Mouse (Mus musculus): ENCODE measurements at regions not wholly inside any gene's neighbourhood (a gene's known extent, or its start where the extent isn't known, plus 50 kb on each side); places are given as distances from the start of the nearest gene placed in this dataset.

DNA sequence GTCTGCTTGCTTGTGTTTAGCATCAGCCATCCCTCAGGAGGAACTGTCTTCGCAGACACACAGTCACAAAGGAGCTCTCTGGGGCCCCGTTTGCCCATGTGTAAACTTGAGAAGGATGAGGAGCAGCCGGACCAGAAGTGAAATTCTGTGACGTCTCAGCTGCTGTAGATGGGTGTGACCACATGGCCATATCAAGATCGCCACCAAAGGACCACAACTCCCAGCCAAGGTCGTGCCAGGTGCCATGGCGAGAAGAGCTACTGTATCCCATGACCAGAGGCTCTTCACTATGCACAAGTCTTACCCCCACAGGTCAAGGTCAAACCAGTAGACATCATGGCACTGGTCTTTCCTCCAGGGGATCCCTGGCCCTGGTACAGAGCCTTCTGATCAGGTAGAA lies 64.9 kb upstream of the Gpc1 start:
- H3K4me1 ChIP-seq (ENCODE audit: control insufficient read depth, insufficient read depth, low read length) = 0 out of 2 replicates have a peak, but pooled peaks cover 5% of the 10 kb centered on the region
- no peak for ATAC-seq (ENCODE audit: insufficient number of reproducible peaks, insufficient read depth, low FRiP score, low read depth)
- no peak overlapping the region for H3K9ac ChIP-seq (replicated peaks; ENCODE audit: low read depth, low read length)
- no peaks in the 10 kb centered on the region for H3K9me3 ChIP-seq (ENCODE audit: control insufficient read depth, low read depth, low read length)
- no peaks in the 10 kb centered on the region for H3K27me3 ChIP-seq (ENCODE audit: control insufficient read depth, insufficient read depth, low read length)
- no peaks in the 10 kb centered on the region for H3K36me3 ChIP-seq (ENCODE audit: control insufficient read depth, insufficient read depth, low read length)
- no peak overlapping the region for H3K4me3 ChIP-seq (ENCODE audit: low read depth, low read length)
- H3K4me2 ChIP-seq (replicated peaks; ENCODE audit: low read depth, low read length) = no peak overlapping the region
- no peak overlapping the region for H3K27ac ChIP-seq (ENCODE audit: low read length)
- 77% methylated on average over 7 of the region's 7 CpGs for WGBS

DNA sequence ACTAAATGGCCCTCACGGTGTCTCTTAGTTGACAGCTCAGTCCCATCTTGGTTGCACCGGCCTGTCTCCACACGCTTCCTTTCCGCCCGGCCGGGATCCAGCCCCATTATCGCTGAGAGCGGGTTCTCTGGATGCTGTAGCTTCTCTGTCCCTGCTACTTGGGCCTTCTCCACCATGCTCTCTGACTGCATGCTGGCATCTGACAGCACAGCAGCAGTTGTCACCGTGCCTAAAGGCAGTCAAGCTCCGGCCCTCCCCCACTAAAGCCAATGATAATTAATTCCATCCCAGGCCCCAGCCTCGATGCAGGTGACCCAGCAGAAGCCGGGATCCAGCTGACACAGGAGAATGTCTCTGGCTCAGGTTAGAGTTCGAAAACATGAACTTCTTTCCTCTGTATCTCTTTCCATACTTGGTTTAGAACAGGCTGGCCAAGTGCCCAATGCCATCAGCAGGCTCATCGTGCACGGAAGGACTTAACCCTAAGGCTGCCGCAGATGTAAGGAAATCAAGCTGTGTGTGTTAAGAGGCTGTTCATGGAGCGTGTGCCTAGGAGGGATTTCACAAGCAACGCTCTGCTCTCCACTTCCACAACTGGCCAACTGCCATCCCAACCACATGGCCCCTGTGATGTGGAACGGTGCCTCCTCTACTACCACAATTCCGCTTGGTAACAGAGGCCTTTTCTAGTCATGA lies 76.5 kb upstream of the Gpc1 start:
- H3K4me2 ChIP-seq (replicated peaks; ENCODE audit: low read depth, low read length) = no peak overlapping the region
- peaks cover 27% of the 10 kb centered on the region; the same call in 1 of the 2 replicates for H3K4me1 ChIP-seq (ENCODE audit: control insufficient read depth, insufficient read depth, low read length)
- no peak overlapping the region for H3K27ac ChIP-seq (ENCODE audit: low read length)
- H3K9me3 ChIP-seq (ENCODE audit: control insufficient read depth, low read depth, low read length) = no peaks in the 10 kb centered on the region
- H3K36me3 ChIP-seq (ENCODE audit: control insufficient read depth, insufficient read depth, low read length) = no peaks in the 10 kb centered on the region
- no peaks in the 10 kb centered on the region for H3K27me3 ChIP-seq (ENCODE audit: control insufficient read depth, insufficient read depth, low read length)
- H3K9ac ChIP-seq (replicated peaks; ENCODE audit: low read depth, low read length) = no peak overlapping the region
- 67% methylated on average over 20 of the region's 20 CpGs for WGBS
- H3K4me3 ChIP-seq (ENCODE audit: low read depth, low read length) = no peak overlapping the region
- ATAC-seq (ENCODE audit: insufficient number of reproducible peaks, insufficient read depth, low FRiP score, low read depth) = no peak

DNA sequence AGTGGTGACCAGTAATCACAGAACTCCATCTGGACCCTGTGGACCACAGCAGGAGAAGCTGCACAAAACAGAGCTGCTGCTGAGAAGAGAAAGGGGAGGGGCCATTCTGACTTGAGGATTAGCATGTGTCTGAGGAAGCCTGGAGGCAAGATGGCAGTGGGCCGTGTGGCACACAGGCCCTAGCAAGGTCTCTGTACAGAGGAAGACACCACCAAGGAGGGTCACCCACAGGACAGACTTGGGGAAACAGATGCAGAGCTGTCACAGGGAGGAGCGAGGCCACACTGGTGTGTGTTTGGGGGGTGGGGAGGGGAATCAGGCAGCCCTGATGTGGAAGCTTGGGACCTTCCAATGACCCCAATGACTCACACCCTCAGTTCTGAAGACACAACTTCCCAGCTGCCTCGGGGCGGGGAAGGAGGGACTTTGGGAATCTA lies 79.7 kb upstream of the Gpc1 start:
- ATAC-seq (ENCODE audit: insufficient number of reproducible peaks, insufficient read depth, low FRiP score, low read depth) = peak; percentile 70; the same call in 1 of the 2 replicates
- Histone ChIP-seq H3K36me3 (ENCODE audit: control insufficient read depth, insufficient read depth, low read length) (no peaks in the 10 kb centered on the region), H3K4me1 (ENCODE audit: control insufficient read depth, insufficient read depth, low read length) (peaks cover 27% of the 10 kb centered on the region; the same call in 1 of the 2 replicates), H3K9me3 (ENCODE audit: control insufficient read depth, low read depth, low read length) (no peaks in the 10 kb centered on the region), H3K4me2 (replicated peaks; ENCODE audit: low read depth, low read length) (no peak overlapping the region; the same call in 1 of the 2 replicates), H3K4me3 (ENCODE audit: low read depth, low read length) (no peak overlapping the region), H3K9ac (replicated peaks; ENCODE audit: low read depth, low read length) (no peak overlapping the region), H3K27ac (ENCODE audit: low read length) (peak overlapping the region; percentile 56), H3K27me3 (ENCODE audit: control insufficient read depth, insufficient read depth, low read length) (no peaks in the 10 kb centered on the region)
- WGBS = 24% methylated on average over 4 of the region's 4 CpGs

DNA sequence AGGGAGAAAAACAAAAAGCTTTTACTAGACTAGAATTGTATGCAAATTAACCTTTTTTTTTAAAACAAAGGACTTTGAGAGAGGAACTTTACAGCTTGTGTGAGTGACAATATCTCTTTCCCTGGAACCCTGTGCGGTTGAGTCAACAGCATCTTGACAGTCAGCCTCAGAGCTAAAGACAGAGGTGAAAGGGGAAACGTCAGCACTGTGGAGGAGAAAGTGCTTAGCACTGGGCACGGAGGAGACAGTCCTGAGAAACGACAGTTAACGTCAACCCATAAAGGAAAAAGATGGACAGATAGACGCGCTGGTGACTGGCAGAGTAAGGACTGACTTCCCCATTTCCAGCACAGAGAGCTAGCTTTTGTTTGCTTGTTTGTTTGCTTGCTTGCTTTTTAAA lies 82.0 kb upstream of the Gpc1 start:
- H3K9ac ChIP-seq (replicated peaks; ENCODE audit: low read depth, low read length) = no peak overlapping the region
- no peak overlapping the region for H3K27ac ChIP-seq (ENCODE audit: low read length)

DNA sequence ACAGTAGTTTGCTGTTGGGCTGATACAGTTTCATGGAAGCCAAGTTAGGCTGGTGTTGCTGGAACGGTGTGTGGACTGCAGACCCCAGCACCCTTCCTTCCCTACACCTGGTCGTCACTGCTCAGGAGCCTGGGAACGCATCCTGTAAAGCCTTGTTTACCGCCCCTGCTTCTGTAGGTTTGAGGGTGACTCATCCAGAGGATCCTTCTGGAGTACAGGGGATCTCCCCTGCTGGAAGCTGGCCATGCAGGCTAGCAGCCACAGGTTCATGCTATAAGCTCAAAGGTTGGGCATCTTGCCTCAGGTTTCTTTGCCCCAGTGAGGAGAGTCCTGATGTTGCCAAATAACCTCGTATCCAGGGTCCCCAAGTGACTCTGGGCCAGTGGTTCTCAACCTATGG lies 86.2 kb upstream of the Gpc1 start:
- no peaks in the 10 kb centered on the region for H3K36me3 ChIP-seq (ENCODE audit: control insufficient read depth, insufficient read depth, low read length)
- H3K9ac ChIP-seq (replicated peaks; ENCODE audit: low read depth, low read length) = no peak overlapping the region
- no peak overlapping the region for H3K27ac ChIP-seq (ENCODE audit: low read length)
- H3K4me1 ChIP-seq (ENCODE audit: control insufficient read depth, insufficient read depth, low read length) = peaks cover 16% of the 10 kb centered on the region
- H3K27me3 ChIP-seq (ENCODE audit: control insufficient read depth, insufficient read depth, low read length) = no peaks in the 10 kb centered on the region
- H3K4me3 ChIP-seq (ENCODE audit: low read depth, low read length) = no peak overlapping the region
- H3K9me3 ChIP-seq (ENCODE audit: control insufficient read depth, low read depth, low read length) = no peaks in the 10 kb centered on the region
- H3K4me2 ChIP-seq (replicated peaks; ENCODE audit: low read depth, low read length) = no peak overlapping the region
- no peak for ATAC-seq (ENCODE audit: insufficient number of reproducible peaks, insufficient read depth, low FRiP score, low read depth)
- WGBS = 61% methylated on average over 5 of the region's 5 CpGs

More for the DNA sequence above, 82.0 kb upstream of the Gpc1 start:
- Histone ChIP-seq H3K4me3 (ENCODE audit: low read depth, low read length) (no peak overlapping the region), H3K4me1 (ENCODE audit: control insufficient read depth, insufficient read depth, low read length) (peaks cover 32% of the 10 kb centered on the region), H3K36me3 (ENCODE audit: control insufficient read depth, insufficient read depth, low read length) (no peaks in the 10 kb centered on the region), H3K9me3 (ENCODE audit: control insufficient read depth, low read depth, low read length) (no peaks in the 10 kb centered on the region), H3K27me3 (ENCODE audit: control insufficient read depth, insufficient read depth, low read length) (no peaks in the 10 kb centered on the region), H3K4me2 (replicated peaks; ENCODE audit: low read depth, low read length) (no peak overlapping the region)
- no peak for ATAC-seq (ENCODE audit: insufficient number of reproducible peaks, insufficient read depth, low FRiP score, low read depth)
- WGBS = 56% methylated on average over 7 of the region's 7 CpGs

DNA sequence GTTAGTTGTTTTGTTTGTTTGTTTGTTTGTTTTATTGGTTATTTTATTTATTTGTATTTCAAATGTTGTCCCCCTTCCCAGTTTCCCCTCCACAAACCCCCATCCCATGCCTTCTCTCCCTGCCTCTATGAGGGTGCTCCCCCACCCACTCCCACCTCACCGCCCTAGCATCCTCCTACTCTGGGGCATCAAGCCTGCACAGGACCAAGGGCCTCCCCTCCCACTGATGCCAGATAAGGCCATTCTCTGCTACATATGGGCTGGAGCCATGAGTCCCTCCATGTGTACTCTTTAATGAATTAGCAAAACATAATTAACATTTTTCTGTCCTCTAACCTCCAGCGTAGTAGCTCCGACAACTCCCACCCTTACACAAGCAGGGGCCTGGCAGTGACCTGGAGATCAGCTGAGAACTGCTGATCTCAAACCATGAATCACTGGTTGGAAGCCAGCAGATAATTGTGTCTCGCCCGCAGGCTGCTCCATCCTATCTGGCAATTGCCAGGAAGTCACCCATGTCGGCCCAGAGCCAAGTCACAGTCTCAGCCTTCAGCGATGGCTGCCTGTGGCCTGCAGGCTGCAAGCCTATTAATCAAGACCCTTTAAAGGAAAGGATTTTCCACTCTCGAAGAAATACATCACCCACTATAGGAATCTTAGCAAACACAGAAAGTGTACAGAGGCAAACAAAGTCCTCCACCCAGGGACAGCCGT lies 86.8 kb upstream of the Gpc1 start:
- H3K4me3 ChIP-seq (ENCODE audit: low read depth, low read length) = no peak overlapping the region
- peaks cover 16% of the 10 kb centered on the region for H3K4me1 ChIP-seq (ENCODE audit: control insufficient read depth, insufficient read depth, low read length)
- H3K27ac ChIP-seq (ENCODE audit: low read length) = 0 out of 2 replicates have a peak overlapping the region, but pooled peaks have one; percentile 39
- no peaks in the 10 kb centered on the region for H3K36me3 ChIP-seq (ENCODE audit: control insufficient read depth, insufficient read depth, low read length)
- peak; percentile 62; the same call in 1 of the 2 replicates for ATAC-seq (ENCODE audit: insufficient number of reproducible peaks, insufficient read depth, low FRiP score, low read depth)
- no peak overlapping the region for H3K9ac ChIP-seq (replicated peaks; ENCODE audit: low read depth, low read length)
- H3K4me2 ChIP-seq (replicated peaks; ENCODE audit: low read depth, low read length) = no peak overlapping the region
- no peaks in the 10 kb centered on the region for H3K27me3 ChIP-seq (ENCODE audit: control insufficient read depth, insufficient read depth, low read length)
- 29% methylated on average over 9 of the region's 9 CpGs for WGBS
- H3K9me3 ChIP-seq (ENCODE audit: control insufficient read depth, low read depth, low read length) = no peaks in the 10 kb centered on the region

DNA sequence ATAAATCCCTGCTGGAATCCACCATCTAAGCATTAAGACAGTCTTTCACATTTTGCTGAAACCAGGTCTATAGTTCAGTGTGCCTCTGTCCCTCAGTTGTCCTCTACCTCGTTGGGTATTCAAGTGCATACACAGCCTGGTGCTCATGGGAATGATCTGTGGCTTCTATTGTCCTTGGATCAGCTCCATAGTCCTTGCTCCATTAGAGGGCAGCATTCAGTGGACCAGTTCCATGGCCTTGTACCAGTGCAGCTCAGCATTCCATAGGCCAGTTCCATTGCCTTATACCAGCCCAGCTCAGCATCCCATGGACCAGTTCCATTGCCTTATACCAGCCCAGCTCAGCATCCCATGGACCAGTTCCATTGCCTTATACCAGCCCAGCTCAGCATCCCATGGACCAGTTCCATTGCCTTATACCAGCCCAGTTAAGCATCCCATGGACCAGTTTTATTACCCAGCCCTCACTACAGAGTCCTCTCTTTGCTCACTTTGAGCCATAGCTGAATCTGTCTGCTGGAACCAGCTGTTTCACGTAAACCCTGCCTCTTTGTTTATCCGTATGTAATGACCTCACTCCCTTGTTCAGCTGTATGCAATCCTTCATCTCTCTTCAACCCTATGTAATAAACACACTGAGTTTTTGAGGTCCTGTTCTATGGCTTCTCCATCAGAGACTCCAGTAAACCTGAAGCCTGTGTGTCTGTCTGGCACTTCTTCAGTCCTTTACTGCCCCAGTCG lies 88.4 kb upstream of the Gpc1 start:
- no peaks in the 10 kb centered on the region for H3K36me3 ChIP-seq (ENCODE audit: control insufficient read depth, insufficient read depth, low read length)
- no peaks in the 10 kb centered on the region for H3K27me3 ChIP-seq (ENCODE audit: control insufficient read depth, insufficient read depth, low read length)
- WGBS = 41% methylated on average over 4 of the region's 4 CpGs
- no peak overlapping the region for H3K9ac ChIP-seq (replicated peaks; ENCODE audit: low read depth, low read length)
- H3K4me3 ChIP-seq (ENCODE audit: low read depth, low read length) = no peak overlapping the region
- H3K9me3 ChIP-seq (ENCODE audit: control insufficient read depth, low read depth, low read length) = no peaks in the 10 kb centered on the region
- H3K27ac ChIP-seq (ENCODE audit: low read length) = no peak overlapping the region
- ATAC-seq (ENCODE audit: insufficient number of reproducible peaks, insufficient read depth, low FRiP score, low read depth) = peak; percentile 61; the same call in 1 of the 2 replicates
- H3K4me1 ChIP-seq (ENCODE audit: control insufficient read depth, insufficient read depth, low read length) = peaks cover 16% of the 10 kb centered on the region
- no peak overlapping the region for H3K4me2 ChIP-seq (replicated peaks; ENCODE audit: low read depth, low read length)

DNA sequence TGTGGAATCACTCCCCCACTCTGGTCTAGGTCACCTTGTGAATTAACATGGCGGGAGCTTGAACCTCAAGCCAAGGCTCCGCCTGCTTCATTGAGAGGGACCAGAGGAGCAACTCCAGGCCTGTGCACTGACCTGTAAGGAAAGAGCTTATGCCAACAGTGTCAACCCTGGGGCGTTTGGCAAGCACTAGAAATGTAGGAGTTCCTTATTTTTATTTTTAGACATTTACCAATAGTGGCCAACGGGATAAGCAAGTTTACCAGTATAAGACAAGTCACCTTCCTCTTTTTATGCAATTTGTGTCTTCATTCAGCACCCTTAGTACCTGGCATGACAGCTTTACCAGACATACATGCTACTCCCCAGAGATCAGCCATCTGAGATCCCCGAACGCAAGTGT lies 89.1 kb upstream of the Gpc1 start:
- H3K27me3 ChIP-seq (ENCODE audit: control insufficient read depth, insufficient read depth, low read length) = no peaks in the 10 kb centered on the region
- no peak overlapping the region for H3K9ac ChIP-seq (replicated peaks; ENCODE audit: low read depth, low read length)
- no peaks in the 10 kb centered on the region for H3K36me3 ChIP-seq (ENCODE audit: control insufficient read depth, insufficient read depth, low read length)
- H3K4me1 ChIP-seq (ENCODE audit: control insufficient read depth, insufficient read depth, low read length) = peaks cover 16% of the 10 kb centered on the region
- WGBS = 86% methylated on average over 6 of the region's 6 CpGs
- H3K9me3 ChIP-seq (ENCODE audit: control insufficient read depth, low read depth, low read length) = no peaks in the 10 kb centered on the region
- H3K27ac ChIP-seq (ENCODE audit: low read length) = no peak overlapping the region
- ATAC-seq (ENCODE audit: insufficient number of reproducible peaks, insufficient read depth, low FRiP score, low read depth) = no peak
- H3K4me2 ChIP-seq (replicated peaks; ENCODE audit: low read depth, low read length) = no peak overlapping the region
- H3K4me3 ChIP-seq (ENCODE audit: low read depth, low read length) = no peak overlapping the region

Data from stomach, embryonic 14.5 days (tissue).